Mouse (Mus musculus) erythroblast, adult 5-6 weeks (primary cell): ENCODE results near the gene Tulp4. TPM values are rescaled to one million over a fixed set of nuclear protein-coding genes. Genes with fewer than 3 reads are reported as not detected.

ENCODE experiments used
- ATAC-seq: replicated peaks from 2 replicates; pipeline ENCODE4 v1.8.0; 2016; ENCODE audit warnings: moderate number of reproducible peaks, mild to moderate bottlenecking, moderate TSS enrichment, inconsistent platforms; ENCODE audit not compliant: poor library complexity, low FRiP score, severe bottlenecking
- total RNA-seq, 2 experiments: library from RNA; stranded (forward) in 1 of 2; stranded (reverse) in 1 of 2; fragments of 150-400 nt in 1 of 2; fragments of 200-764, 138-1000 nt in 1 of 2; gene quantifications; 2 replicates each; pipeline versions ENCODE4 v1.2.3 to v1.2.4; 2015 to 2017; ENCODE audit warnings: low replicate concordance in 2 of 2

Tulp4 gene
- total RNA-seq, 2 experiments from 2014 or later = 0.77 to 4.3 TPM

DNA sequence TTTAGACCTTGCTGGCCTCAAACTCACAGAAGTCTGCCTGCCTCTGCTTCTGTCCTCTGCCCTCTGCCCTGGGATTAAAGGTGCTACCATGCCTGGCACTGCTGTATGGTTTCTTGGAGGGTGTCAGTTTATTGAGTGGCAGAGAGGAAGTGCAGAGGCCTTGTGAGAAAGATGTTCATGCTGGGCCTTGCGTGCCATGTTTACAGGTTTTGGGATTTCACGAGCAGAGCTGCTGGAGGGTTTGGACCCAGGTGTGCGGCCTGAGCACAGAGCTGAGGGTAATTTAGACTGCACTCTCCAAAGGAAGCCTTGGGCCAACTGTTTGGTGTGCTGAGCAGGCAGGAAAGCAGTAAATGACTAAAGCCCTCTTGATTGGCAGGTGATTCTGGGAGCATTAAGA, 11.7 kb downstream of the Tulp4 start:
- no peak for ATAC-seq

DNA sequence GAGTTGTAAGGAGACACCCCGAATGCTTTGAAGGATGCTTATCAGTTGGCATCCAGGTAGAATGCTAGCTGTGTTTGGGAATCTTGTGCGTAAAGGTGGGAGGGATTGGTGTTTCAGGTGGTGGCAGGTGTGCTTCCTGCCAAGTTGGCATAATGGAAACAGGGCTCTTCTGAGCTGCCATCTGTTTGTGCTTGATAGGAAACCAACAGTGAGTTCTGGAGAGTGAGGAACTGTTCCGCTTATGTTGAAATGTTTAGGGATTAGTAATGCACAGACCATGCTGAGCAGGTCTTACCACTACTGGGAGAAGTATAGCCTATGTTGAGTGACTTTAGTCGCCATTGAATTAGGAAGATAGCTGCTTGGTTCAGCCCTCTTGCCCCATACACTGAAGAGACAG, 12.6 kb downstream of the Tulp4 start:
- ATAC-seq = no peak

DNA sequence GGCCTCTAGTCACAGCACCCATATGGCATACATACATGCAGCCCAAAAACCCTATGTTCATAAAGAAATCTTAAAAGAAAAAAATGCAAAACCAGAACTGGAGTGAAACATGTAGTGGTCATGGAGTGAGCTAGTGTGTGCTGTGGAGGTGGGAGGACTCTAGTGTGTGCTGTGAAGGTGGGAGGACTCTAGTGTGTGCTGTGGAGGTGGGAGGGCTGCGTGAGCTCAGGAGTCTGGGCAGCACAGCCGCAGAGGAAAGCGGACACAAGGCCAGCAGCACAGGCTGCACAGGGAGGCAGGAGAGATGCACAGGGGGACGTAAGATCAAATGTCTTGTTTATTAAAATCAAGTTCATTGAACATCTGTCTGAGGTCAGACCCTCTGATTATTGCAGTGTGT, 17.5 kb downstream of the Tulp4 start:
- ATAC-seq = no peak

DNA sequence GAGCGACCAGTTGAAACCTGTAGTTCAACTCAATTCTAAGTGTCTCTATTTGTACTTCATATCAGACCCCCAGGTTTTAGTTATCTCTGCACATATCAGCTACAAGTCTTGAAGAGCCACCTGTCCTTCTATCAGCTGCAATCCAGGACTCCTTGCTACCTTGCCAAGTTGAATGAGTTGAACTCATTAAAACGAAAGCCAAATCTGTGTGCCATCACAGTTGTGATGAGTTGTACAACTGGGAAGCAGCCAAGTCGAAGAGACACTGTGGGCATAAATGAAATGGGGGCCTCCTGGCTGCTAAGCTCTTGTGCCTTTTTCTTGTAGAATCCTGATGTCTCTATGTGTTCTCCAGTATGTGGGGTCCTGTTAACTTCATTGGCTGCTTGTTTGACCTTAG, 19.2 kb downstream of the Tulp4 start:
- ATAC-seq = no peak

DNA sequence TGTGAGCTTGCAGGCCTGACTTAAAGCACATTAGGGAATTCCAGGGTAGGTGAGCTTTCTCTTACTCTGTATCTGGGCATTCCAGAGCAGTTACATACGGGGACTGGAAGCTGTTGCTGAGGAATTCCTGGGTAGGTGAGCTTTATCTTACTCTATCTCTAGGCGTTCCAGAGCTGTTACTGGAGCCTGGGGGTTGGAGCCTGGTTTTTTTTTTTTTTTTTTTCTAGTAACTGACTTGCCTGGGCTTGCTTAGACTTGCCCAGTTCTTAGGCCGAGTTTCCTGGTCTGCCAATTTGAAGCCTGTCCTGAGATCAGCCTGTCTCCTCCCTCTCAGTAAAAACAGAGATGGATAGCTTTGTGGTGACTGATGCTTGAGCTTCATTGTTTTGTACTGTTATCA, 21.8 kb downstream of the Tulp4 start:
- ATAC-seq = no peak

DNA sequence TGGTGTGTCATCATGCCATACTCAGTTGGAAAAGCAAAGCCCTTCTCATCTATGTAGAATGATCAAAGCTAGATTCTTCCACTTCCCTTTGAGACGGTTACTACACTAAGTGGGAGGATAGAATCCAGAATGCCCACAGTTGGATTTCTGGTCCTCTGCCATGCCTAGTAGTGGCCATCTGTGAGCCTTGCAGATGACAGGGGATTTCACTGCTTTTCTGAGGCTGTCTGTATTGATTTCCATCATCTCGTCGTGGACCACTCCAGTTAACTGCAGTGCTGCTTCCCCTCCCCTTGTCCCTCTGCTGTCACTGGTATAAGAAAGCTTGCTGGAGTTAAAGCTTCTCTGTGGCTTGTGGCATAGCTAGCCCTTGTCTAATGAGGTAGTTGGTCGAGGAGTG, 23.1 kb downstream of the Tulp4 start:
- ATAC-seq = no peak

DNA sequence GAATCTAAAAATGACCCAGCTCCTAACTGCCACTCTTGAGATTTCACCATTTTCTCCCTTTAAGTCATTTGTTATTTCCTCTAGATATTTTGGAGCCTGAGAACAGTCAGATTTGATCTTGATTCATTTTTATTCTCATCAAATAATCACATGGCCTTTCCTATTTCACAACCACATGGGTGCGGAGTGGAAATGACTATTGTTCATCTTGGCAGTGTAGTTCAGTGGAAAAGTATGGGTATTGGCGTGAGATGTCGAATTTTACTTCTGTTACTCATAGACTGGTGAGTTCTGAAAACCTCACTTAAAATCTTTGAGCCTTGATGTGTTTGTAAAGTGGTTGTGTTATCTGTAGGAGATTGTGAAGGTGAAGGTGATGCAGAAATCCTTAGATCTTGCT, 24.8 kb downstream of the Tulp4 start:
- ATAC-seq = no peak

DNA sequence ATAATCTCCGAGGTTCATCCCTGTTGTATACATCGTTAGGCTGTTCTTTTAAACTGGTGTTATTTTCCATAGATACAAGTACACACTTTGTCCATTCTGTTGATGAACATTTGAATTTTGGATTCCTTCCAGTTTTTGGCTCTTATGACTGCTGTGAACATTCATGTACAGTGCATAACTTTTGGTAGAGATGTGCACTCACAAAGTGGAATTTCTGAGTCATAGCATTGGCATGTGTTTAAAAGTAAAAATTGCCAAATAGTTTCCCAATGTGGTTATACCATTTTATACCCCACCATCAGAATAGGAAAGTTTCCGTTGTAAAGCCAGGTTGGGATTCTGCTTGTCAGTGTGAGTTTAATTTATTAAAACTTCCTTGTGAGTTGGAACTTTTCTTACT, 34.6 kb downstream of the Tulp4 start:
- ATAC-seq = no peak

DNA sequence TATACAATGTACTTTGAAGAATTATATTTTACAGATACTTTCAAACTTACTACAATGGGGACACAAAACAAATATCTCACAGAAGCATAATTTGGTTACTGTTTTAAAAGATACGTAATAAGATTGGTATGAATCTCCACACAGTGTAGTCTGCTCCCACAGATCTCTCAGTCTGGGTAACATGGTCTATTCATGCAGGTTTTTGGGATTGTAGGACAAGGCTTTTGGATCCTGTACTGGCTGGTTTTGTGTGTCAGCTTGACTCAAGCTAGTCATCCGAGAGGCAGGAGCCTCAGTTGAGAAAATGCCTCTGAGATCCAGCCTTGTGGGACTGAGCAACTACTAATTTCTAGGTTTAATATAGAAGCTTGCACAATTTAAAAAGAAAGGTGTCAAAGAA, 35.1 kb downstream of the Tulp4 start:
- ATAC-seq = no peak

DNA sequence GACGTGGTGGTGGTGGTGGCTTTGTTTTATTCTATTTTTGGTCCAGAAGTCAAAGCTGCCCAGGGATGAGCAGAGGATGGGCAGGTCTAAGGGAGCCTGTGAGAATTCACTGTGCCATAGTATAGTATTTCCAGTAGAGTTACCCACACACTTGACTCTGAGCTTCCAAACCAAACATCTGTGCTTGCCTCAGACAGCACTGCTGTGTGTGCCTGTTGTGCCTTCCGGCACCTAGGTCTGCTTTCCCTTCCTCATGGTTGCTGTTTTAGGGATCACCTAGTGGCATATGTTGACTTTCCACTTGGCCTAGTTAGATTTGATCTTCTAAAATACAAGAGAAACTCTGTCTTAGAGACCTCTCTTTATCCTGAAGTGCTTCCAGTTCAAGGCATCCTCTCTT, 39.0 kb downstream of the Tulp4 start:
- ATAC-seq = no peak

DNA sequence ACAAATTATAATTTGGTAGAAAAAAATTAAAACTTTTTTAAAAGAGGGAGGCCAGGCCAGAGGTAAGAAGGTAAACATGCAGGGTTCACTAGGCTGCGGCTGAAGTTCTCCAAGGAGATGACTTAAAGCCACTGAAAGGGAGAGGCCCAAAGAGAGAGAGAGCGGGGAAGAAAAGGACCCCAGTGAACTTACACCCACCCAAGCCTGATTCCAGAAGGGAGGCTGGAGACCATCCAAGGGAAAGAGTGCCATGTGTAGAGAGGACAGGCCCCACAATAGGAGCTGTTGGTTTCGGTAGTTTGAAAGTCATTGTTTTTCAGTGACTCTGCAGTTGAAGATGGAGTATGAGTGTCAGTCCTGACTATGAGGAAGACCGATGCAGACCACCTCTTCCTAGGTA, 46.7 kb downstream of the Tulp4 start:
- ATAC-seq = no peak

DNA sequence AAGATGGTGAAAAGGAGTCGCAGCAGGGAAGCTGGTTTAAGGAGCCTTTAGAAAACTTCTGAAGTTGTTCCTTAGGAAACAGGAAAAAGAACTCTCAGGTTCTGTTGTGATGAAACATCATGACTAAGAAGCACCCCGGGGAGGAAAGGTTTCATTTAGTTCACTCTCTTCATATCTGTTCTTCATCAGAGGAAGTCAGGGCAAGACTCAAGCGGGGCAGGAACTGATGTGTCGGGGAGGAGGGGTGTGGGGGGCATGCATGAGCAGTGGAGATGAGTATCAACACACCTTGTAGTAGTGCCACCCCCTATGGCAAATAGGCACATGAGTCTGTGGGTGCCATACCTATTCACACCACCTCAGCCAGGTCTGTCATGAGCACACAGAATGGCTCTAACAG, 47.3 kb downstream of the Tulp4 start:
- ATAC-seq = no peak

DNA sequence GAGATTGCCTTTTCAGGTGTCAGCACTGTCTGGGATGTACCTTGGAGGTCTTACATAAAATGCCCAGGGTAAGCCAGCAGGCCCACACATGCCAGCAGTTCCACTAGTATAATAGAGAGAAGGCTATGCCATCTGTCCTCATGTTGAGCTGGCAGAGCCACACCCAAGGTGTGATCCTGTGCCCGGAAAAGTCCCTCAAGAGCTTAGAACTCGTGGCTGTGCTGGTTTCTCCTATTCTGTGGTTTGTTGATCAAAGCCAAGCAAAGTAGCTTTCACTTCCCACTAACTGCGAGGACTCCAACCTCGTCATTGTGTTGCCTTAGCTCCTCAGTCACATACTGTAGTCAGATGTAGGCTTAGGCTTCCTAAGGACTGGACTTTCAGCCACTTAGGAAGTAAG, 48.1 kb downstream of the Tulp4 start:
- ATAC-seq = no peak

DNA sequence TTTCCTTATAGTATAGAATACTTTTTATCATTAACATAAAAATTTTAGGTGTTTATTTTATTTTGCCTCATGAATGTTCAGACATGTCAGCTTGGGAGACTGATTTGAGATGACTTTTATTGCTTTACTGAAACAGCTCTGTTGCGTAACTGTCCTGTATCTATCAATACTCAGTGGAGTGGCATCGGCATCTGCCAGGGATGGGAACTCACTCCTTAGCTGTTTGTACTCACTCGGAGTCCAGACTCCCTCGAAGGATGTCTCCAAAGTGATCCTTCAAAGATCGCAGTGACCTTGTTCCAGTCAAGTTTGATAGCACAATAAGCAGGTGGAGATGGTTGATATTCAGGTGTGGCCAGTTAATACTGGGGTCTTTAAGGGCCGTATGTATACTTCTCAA, 54.3 kb downstream of the Tulp4 start:
- ATAC-seq = no peak

DNA sequence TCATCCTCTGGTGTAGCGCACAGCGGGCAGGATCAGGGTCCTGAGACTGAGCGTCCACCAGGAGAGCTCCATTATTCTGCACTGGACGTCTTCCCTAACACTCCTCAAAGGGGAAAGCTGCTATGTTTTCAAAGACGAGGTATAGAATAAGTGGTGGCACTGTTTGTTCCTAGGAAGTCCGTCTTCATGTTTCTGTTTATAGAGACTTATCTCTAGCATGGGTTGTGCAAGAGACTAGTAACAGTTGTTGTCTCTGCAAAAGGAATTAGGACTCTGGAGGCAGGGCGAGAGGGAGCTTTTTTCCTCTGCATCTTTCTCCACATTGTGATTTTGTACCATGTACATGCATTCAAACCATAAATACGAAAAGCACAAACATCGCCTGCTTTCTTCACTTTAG, 55.7 kb downstream of the Tulp4 start:
- ATAC-seq = no peak

DNA sequence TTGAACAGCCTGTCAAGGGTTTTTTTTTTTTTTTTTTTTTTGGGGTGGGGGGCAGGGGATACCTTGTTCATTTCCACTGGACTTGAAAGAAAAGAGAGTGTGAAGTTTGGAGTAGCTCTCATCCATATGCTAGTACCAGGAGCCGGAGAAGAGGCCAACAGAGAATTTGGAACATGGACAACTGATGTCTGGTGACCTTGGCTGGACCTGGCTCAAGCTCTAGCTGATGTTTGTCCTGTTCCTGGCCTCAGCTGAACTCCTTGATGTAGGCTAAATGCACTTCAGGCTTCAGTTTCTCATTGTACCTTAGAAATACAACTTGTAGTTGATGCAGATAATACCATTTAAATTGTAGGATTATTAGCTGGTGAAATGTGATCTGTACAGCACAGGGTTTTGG, 56.5 kb downstream of the Tulp4 start:
- no peak for ATAC-seq

DNA sequence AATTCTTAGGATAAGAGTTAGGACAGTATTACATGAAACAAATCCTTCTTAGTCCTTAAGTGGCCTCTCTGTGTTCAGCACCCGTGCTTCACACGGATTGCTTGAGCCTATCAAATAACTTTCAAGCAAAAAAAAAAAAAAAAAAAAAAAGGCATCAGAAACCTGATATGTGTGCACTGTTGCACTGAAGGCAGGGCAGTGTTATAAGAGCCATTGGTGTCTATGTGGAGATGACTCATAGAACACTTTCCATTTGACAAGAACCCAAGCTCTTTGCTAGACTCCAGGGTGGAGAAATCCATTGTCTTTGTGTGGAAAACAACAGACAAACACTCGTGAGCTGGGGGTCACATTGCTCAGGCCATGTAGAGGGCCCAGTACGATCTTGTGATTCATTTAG, 58.7 kb downstream of the Tulp4 start:
- ATAC-seq = no peak

DNA sequence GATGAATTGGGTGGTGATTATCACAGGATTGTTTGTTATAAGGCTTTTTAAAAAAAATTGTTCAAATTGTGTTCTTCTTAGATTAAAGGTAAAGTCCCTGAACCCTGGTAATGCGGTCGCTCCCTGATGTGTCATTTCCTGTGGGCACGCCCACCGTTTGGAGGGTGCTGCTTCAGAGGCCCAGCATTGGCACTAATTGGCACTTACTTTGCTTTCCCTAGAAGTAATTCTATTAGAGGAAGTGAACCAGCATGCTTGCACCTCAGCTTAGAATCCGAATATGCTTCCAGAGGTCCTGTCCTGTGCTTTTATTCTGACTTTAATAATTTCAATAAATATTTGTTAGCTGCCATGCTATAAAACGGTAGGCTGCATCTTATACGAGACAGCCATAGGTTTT, 66.2 kb downstream of the Tulp4 start:
- ATAC-seq = no peak

DNA sequence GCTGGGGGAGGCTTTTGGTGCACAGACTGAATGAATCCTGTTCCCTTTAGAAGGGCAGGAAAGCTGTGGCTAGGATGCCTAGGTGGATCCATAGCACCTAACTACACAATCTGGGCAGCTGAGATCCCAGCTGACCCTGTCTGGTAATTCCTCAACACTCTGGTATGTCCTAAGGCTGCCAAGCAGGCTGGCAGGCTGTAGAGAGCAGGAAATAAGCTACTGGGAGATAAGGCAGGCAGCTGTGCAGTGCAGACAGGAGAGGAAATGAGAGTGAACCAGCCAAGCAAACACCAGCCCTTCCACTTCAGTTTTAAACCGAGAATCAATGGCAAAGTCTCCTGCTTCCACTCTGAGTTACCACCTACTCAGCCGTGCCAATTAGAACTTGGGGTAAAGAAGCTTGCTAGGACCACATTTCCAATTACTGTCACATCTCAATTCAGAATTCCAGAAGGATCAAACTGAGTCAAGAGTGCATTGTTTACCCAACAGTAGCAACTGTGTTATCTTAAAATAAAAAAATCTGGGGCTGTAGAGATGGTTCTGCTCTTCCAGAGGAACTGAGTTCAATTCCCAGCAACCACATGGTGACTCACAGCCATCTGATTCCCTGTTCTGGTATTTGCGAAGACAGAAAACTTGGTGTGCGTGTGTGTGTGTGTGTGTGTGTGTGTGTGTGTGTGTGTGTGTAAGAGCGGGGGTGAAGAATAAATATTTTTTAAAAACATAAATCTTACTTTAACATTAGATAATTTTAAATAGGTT, 66.9 kb downstream of the Tulp4 start:
- no peak for ATAC-seq

DNA sequence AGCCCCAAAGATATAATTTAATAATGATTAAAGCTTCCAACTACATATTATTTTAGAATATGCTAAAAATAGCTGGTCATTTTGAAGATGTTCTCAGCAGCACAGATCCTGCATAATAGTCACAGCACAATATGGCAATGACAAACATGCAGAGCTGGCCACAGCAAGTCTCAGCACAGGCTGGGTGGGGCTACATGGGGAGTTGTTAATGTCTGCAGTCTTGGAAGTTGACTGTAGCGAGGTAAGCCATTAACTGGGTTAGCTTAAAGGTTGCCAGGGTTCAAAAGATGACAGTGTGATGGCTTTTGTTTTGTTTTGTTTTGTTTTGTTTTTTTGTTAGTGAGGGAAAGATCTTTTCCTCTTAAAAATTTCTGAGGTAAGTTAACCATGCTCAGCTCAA, 68.3 kb downstream of the Tulp4 start:
- ATAC-seq = no peak

DNA sequence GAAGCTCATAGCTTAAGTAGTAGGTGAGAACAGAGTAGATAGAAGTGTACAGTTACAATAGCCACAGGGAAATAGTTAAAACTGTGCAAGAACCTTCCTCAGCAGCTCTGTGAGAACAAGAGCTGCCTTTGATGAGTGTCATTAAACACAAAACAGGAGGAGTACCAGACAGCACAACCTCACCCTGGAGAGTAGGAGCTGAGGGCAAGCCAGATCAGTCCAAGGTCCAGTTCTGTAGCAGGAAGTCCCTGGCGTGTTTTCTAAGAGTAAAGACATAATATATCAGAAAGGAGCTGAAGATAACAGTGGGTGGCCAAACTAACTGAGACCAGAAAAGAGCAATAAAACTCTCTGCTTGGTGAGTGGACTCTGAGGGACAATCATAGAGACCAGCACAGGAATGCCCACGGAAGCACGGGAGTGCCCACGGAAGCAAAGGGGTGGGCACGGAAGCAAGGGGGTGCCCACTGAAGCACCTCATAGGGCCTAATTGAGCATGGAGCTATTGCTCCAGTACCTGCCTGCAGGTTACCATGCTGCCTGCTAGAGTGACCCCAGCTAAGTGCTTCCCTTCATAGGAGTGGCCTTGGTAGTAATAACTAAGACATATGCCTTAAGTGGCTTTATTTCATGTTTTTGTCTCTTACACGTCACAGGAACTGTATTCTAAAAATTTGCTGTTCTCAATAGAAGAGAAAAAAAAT, 72.5 kb downstream of the Tulp4 start:
- ATAC-seq = no peak

DNA sequence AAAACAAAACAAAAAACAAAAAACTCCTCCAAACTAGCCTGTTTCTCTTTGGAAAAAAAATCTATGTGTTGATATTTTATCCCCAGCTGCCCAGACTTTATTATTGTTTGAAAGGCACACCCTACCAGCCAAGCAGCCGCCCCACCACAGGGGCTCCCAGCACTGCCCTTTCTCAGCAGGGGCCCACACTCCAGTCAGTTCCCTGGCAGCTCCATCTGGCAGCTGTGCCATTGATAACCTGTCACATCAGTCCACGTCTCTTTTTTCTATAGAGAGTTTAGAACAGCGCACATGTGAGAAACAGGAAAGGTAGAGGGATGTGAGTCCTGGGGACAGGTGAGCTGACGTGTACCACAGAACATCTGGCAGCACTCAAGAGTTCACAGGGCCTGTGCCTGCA, 73.2 kb downstream of the Tulp4 start:
- no peak for ATAC-seq
